Mouse (Mus musculus) erythroblast, embryonic 14.5 days (primary cell): ENCODE results near the gene Neurod2. TPM values are rescaled to one million over a fixed set of nuclear protein-coding genes. Genes with fewer than 3 reads are reported as not detected.

Experiments used
- H3K27me3 ChIP-seq: 2 replicates; pipeline ENCODE4 v1.6.1; 2012; ENCODE audit warnings: inconsistent platforms; ENCODE audit not compliant: control insufficient read depth
- H3K36me3 ChIP-seq: 2 replicates; pipeline ENCODE4 v1.6.1; 2012; ENCODE audit warnings: mild to moderate bottlenecking, inconsistent platforms; ENCODE audit not compliant: control insufficient read depth
- H3K4me1 ChIP-seq: 2 replicates; pipeline ENCODE4 v1.6.1; 2012; ENCODE audit warnings: inconsistent platforms; ENCODE audit not compliant: control insufficient read depth
- H3K4me3 ChIP-seq: replicated peaks from 2 replicates; pipeline ENCODE3; 2012; ENCODE audit warnings: moderate library complexity, mild to moderate bottlenecking, inconsistent platforms
- H3K9me3 ChIP-seq: 2 replicates; pipeline ENCODE4 v1.6.1; 2012; ENCODE audit warnings: low read length, inconsistent platforms, mixed read lengths; ENCODE audit not compliant: control insufficient read depth
- GATA1 ChIP-seq: IDR thresholded peaks from 2 replicates; pipeline ENCODE4 v1.6.1; 2012; ENCODE audit warnings: low read length, inconsistent platforms, mixed read lengths
- TAL1 ChIP-seq: IDR thresholded peaks from 3 replicates; pipeline ENCODE4 v1.6.1; 2012; ENCODE audit warnings: low read length, inconsistent platforms, mixed read lengths
- polyA plus RNA-seq: library from polyadenylated mRNA; stranded (reverse); fragments of >175 nt; gene quantifications from 2 replicates; pipeline ENCODE4 v1.2.3, GENCODE M21; 2012

The Neurod2 gene
- polyA plus RNA-seq, 1 experiment: not detected

GRCm38 (mm10) chr11:98287961-98288360 lies 41.5 kb downstream of the Neurod2 start:
- Histone ChIP-seq H3K36me3 (no peaks in the 10 kb centered on the region), H3K4me1 (no peaks in the 10 kb centered on the region), H3K27me3 (peaks cover 40% of the 10 kb centered on the region), H3K4me3 (no peak overlapping the region), H3K9me3 (no peaks in the 10 kb centered on the region)
- TF ChIP-seq GATA1: no peak
- TF ChIP-seq TAL1: no peak

- peaks cover 35% of the 10 kb centered on the region for H3K27me3 ChIP-seq
- H3K4me1 ChIP-seq: no peaks in the 10 kb centered on the region
- no peaks in the 10 kb centered on the region for H3K36me3 ChIP-seq
- H3K4me3 ChIP-seq: no peak overlapping the region
- no peaks in the 10 kb centered on the region for H3K9me3 ChIP-seq
- TF ChIP-seq TAL1 (no peak), GATA1 (no peak)
Observed at GRCm38 (mm10) chr11:98287531-98287930, 41.9 kb downstream of the Neurod2 start.

- TF ChIP-seq TAL1 (no peak), GATA1 (no peak)
- Histone ChIP-seq H3K4me3 (no peak overlapping the region), H3K9me3 (no peaks in the 10 kb centered on the region), H3K4me1 (no peaks in the 10 kb centered on the region), H3K27me3 (peaks cover 25% of the 10 kb centered on the region), H3K36me3 (no peaks in the 10 kb centered on the region; the same call in 1 of the 2 replicates)
Observed at GRCm38 (mm10) chr11:98285368-98285767, 44.1 kb downstream of the Neurod2 start.

DNA sequence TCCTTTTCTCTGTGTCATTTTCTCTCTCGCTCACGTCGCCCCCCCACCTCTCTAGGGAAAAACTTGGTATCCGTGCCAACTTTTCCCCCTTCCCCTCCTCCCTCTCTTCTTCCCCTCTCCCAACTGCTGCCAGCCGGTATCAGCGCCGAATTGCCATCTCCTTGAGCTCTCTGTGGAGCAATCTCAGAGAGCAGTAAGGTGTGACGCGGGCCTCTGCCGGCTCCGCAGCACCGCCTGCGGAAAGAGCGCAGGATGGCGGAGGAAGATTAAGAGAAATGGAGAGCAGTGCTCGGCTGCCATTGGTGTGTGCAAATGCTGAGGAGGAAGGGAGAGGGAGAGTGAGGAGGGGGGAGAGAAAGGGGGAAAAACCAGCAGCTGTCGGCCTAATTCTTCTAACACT lies 45.2 kb downstream of the Neurod2 start:
- Histone ChIP-seq H3K36me3 (peaks cover 3% of the 10 kb centered on the region), H3K4me1 (no peaks in the 10 kb centered on the region), H3K9me3 (no peaks in the 10 kb centered on the region), H3K4me3 (no peak overlapping the region), H3K27me3 (peaks cover 16% of the 10 kb centered on the region)
- TF ChIP-seq GATA1 (no peak), TAL1 (no peak)

- no peak overlapping the region for H3K4me3 ChIP-seq
- H3K27me3 ChIP-seq: peaks cover 16% of the 10 kb centered on the region
- peaks cover 8% of the 10 kb centered on the region for H3K36me3 ChIP-seq
- TF ChIP-seq GATA1: no peak
- TF ChIP-seq TAL1: no peak
- no peaks in the 10 kb centered on the region for H3K4me1 ChIP-seq
- no peaks in the 10 kb centered on the region for H3K9me3 ChIP-seq
Observed at GRCm38 (mm10) chr11:98283740-98284139, 45.7 kb downstream of the Neurod2 start.

Other genes starting within 250 kb of the Neurod2 start
- gene Fbxl20, start 179.2 kb downstream of the Neurod2 start, polyA plus RNA-seq: 0.25 and 0.28 TPM in 2 replicates
- 1.0 and 1.1 TPM in 2 replicates for gene Med1, start 136.4 kb downstream of the Neurod2 start, polyA plus RNA-seq
- gene Cdk12, start 126.6 kb downstream of the Neurod2 start, polyA plus RNA-seq: 1.6 and 1.8 TPM in 2 replicates
- 0.02 TPM in 1 of 2 replicates, not detected in the other for gene Ppp1r1b, start 18.8 kb upstream of the Neurod2 start, polyA plus RNA-seq
- 1.2 and 1.7 TPM in 2 replicates for gene Stard3, start 28.7 kb upstream of the Neurod2 start, polyA plus RNA-seq
- gene Tcap, start 54.2 kb upstream of the Neurod2 start, polyA plus RNA-seq: not detected in 2 replicates
- gene Pnmt, start 56.8 kb upstream of the Neurod2 start, polyA plus RNA-seq: not detected in 2 replicates
- gene Pgap3, start 70.8 kb upstream of the Neurod2 start, polyA plus RNA-seq: 0.91 and 1.1 TPM in 2 replicates
- gene Erbb2, start 82.8 kb upstream of the Neurod2 start, polyA plus RNA-seq: 0.01 TPM in 1 of 2 replicates, not detected in the other
- gene Mien1, start 109.3 kb upstream of the Neurod2 start, polyA plus RNA-seq: 3.1 and 4.4 TPM in 2 replicates
- gene Grb7, start 116.7 kb upstream of the Neurod2 start, polyA plus RNA-seq: 0.11 and 0.13 TPM in 2 replicates
- gene Ikzf3, start 216.4 kb upstream of the Neurod2 start, polyA plus RNA-seq: not detected in 2 replicates
- gene Zpbp2, start 221.4 kb upstream of the Neurod2 start, polyA plus RNA-seq: 0.08 and 0.09 TPM in 2 replicates